Mouse (Mus musculus) activated CD4-positive, CD25-positive, alpha-beta regulatory T cell, adult 4 months (primary cell): ENCODE data around the gene Cyp2f2. TPM values are rescaled to one million over a fixed set of nuclear protein-coding genes. Genes with fewer than 3 reads are reported as not detected.

Experiments
- ATAC-seq: one replicate; pipeline ENCODE4 v1.8.0; 2017
- polyA plus RNA-seq, 2 experiments: library from polyadenylated mRNA; unstranded; fragments of 100-300 nt; shearing (Covaris generic); gene quantifications; one replicate each; pipeline ENCODE4 v1.2.1; 2017

Cyp2f2 gene
- polyA plus RNA-seq, 2 experiments from 2014 or later, result not detected

GRCm38 (mm10) chr7:27156005-27156404 lies 36.3 kb downstream of the Cyp2f2 start:
- ATAC-seq, result no peak

DNA sequence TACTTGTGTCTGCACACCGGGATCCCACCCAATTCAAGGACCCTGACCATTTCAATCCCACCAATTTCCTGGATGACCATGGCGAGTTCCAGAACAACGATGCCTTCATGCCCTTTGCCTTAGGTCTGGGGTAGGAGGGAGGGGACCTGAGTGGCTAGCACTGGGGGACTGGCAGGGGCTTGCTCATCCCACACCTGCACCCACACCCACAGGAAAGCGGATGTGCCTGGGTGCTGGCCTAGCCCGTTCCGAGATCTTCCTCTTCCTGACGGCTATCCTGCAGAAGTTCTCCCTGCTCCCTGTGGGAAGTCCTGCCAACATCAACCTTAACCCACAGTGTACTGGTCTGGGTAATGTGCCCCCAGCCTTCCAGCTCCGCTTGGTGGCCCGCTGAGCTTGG lies 38.5 kb downstream of the Cyp2f2 start:
- no peak for ATAC-seq

DNA sequence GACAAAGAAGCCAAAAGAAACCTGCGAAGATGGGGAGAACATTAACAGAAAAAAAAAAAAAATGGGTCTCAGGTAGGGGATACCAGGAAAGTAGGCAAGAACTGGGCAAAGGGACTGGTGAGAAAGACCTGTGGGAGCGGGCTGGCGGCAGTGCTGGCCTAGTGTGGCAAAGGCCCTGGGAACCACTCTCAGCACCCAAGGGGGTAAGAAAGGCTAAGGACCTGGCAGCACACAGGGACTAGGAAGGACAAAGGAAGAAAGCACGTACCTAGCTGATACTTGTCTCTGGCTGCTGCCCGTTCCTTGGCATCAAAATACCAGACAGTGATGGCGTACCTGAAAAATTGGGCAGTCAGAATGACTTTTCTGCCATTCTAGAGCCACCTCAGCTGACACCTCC lies 39.5 kb downstream of the Cyp2f2 start:
- ATAC-seq, result no peak

DNA sequence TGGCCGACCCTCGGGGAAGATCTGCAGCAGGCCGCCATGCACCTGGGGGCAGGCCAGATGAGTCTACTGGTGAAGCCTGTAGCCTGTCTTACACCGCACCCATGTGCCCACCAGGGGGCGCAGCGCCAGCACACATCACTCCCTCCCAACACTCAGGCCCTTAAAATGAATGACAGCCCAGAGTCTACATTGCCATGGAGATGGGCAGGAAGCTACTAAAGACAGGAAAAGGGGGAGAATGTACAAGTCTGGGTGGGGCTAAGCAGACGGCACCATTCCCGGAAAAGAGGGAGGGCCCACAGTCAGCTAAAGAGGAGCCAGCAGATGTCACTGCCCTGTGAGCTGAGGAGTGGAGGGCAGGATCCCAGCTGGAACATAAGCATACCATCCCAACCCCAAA lies 40.2 kb downstream of the Cyp2f2 start:
- ATAC-seq, result peak; percentile 90

- ATAC-seq, result no peak
These were observed 41.2 kb downstream of the Cyp2f2 start for GRCm38 (mm10) chr7:27160921-27161320.

- ATAC-seq, result no peak
These were observed 42.0 kb downstream of the Cyp2f2 start for GRCm38 (mm10) chr7:27161744-27162143.

DNA sequence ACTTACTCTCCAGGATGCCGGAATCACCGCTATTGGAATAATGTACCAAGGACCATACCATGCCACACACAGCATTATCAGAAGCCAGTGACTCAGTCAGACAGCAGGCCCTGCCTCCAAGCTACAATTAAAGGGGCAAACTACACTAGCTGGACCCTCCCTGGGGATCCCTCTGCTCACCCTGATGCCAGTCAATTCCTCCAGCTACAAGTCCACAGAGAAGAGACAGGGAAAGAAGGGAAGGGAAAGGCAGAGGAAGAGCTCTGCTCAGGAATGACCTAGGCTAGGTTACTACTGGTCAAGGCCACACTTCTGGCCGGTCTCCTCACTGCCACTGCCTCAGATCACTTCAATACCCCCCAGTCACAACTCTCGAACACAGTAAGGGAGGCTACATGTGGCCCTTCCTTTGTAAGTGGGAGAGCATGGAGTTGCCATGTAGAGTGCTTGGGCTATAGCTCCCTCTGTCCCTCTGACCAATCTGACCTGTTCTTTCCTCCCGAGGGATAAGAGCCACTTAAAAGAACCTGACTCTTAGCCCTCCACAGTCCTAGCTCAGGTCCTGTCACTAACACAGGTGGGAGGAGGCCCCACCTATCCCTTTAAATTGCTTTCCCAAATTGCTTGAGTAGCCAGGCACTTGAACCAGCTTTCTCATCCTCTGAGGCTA lies 43.2 kb downstream of the Cyp2f2 start:
- no peak for ATAC-seq

- ATAC-seq, result no peak
These were observed 43.7 kb downstream of the Cyp2f2 start for GRCm38 (mm10) chr7:27163450-27163805.

DNA sequence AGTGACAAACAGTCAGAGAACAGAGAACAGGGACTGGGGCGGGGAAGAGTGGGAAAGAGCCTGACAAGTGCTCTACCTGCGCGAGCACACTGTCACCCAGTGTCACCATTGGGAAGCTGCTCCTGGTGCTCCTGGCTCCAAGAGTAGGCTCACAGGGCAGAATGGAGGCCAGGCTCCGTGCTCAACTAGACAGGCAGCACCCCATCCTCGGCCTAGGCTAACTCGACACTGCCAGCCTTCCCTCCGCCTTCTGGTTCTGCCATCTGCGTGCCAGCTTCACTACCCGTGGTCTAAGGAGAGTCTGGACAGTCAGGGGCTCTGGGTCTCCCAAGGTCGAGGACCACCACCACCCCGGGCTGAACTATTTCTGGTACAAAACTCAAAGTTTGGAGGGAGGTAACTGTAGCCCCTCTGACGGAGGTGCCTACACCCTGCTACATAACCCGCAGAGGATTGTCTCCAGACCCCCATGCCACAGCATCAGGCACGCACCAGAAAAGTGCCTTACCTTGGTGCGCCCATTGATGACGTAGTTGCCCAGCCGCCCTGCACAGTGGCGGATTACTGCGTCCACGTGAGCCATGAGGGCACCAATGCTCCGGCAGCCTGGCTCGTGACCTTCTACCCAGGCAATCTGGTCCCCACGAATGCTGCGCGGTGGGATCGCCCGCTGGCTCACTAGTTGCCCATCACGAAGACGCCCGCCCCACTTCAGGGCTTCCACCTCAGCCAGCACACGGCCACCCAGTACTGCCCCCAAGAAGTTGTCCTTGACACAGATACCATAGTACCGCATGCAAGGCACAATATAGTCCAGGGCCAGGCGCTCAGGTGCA lies 44.6 kb downstream of the Cyp2f2 start:
- ATAC-seq, result no peak

DNA sequence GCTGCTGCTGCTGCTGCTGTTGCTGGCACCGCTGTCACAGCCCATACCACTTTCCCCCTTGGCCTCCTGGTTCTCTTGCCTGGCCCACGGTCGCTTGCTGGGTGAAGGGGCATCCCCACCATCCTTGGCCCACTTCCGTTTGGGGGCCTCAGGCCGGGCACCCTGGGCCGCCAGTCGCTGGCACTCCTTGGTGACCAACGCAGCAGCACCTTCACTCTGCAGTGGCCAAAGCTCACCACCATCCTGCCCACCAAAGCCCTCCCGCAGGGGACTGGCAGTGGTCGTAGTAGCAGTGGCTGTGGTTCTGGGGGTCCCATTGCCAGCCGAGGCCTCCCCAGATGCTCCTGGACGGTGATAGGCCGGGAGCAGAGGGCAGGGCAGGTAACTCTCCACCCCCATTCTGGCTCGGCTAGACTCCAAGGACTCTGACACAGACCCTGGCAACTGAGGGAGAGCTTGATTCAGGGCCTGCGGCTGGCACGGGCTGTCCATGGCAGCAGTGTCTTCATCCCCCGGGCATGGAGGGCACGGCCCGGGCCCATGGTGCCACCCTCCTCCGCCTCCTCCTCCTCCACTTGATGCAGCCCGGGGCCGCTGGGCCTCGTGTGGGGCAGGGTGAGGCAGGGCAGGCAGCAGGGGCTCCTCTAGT lies 45.4 kb downstream of the Cyp2f2 start:
- ATAC-seq, result no peak

DNA sequence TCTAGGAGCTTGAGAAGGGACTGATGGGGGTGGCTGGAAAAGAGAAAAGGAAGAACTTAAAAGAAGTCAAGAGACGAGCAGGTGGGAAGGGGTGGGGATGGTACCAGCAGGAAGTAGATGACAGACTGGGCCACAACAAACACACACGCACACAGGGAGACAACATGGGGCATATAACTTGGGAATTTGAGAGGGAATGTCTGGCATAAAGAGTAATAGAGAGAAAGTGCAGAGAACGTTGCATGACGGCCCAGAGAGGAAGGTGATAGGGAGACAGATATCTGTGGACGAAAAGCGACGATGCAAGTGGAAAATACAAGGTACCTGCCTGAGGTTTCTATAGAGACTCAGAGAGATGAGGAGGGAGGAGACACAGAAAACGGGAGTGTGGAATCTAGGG lies 46.0 kb downstream of the Cyp2f2 start:
- ATAC-seq, result no peak

DNA sequence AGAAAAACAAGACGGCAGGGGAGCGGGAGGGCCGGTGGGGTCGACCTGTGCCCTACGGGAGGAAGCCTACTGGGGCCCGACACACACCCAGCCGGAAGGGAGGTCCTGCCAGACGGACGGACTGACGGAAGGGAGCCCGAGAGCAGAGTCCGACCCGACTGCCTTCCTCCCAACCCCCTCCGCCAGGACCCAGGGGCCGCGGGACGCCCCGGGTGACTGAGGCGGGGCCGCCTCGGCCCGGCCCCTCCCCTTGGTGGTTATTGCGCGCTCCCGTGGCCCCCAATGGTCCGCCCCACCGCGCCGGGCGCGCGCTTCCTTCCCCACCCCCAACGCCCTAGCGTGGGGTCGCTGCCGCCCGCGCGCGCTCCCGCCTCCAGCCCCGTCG lies 46.5 kb downstream of the Cyp2f2 start:
- ATAC-seq, result peak; percentile 26

DNA sequence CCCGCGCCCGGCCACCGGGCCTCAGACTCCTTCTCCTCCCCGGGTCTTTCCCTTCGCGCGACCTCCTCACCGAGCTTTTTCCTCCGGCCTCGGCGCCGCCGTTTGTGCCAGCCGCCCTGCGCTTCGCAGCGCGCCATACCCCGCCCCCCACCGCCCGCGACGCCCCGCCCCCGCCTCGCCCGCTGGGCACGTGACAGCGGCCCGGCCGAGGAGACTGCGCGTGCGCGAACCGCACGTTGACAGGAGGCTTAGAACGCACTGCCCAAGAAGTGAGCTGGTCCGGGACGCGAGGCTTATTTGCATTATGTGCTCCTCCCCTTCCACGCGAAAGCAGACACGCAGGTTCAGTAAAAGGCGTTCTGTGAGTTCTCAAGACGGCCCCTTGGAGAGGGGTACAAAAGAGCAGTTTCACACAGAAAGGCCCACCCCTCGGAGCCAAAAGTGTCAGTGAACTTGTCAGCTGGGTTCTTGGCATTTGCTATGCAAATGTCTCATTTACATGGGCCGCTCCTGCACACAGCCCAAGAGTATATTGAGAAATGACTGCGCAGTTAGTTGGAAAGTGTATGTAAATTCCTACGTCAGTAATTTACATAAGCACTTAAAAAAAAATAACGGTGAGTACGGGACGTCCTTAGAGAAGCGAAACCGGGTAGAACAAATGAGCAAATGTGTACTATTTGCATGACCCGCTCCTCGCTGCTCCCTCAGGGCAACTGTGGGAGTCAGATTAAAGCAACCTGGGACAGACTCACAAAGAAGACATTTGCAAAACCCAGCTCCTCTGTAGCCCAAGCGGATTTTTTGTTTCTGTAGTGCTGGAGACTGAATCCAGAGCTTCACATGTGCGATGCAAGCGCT lies 47.1 kb downstream of the Cyp2f2 start, which contains the start of gene Egln2:
Gene Egln2, minus strand, starts transcription at position 189 of the 861 bp plus-strand sequence.
- peak; percentile 83 for ATAC-seq

GRCm38 (mm10) chr7:27167475-27168094 lies 47.9 kb downstream of the Cyp2f2 start:
- ATAC-seq, result no peak

GRCm38 (mm10) chr7:27168371-27168770 lies 48.7 kb downstream of the Cyp2f2 start:
- no peak for ATAC-seq

DNA sequence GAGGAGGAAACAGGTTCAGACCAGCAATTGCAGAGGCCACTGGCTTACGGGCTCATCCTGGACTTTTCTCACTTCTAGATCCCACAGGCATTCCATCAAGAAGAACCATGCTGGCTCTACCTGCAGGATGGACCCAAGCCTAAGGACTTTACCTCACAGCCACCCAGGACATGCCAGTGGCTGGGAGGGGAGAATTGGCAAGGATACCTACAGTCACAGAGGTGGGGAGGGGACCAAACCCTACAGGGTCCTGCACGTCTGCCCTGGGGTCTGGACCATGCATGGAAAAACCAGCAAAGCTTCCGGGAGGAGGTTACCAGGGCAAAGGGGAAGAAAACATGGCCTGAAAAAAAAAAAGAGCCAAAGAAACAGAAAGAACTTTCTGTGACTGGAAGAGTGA lies 51.3 kb downstream of the Cyp2f2 start:
- no peak for ATAC-seq

DNA sequence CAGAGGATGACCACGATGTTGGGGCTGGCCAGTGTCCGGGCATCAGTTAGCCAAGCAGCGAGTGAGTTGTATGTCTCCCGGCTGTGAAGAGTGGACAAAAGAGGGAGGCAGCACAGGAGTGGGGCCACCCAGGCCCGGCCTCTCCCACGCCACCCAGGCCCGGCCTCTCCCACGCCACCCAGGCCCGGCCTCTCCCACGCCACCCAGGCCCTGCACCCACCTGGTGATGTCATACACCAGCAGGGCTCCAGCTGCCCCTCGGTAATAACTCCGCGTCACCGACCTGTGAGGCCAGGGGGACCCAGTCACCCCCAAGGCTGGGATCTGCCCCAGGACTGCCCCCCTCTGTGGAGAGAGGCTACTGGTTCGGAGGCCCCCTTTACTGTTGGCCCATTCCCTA lies 54.8 kb downstream of the Cyp2f2 start:
- ATAC-seq, result no peak

DNA sequence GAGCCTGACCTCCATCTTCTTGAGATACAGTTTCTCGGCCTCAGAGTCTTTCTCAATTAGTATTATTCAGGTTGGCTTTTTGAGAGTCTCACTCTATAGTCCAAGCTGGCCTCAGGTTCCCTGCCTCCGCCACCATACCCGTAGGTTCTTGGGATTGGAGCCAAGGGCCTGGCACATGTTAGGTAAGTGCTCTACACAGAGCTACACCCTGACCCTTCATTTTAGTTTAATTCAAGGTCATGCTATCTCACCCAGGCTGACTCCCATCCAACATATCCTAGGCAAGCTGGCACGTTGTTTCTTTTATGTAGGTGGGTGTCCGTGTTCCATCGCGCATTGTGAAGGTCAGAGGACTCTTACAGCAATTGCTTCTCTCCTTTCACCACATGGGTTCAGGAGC lies 55.2 kb downstream of the Cyp2f2 start:
- ATAC-seq, result no peak

DNA sequence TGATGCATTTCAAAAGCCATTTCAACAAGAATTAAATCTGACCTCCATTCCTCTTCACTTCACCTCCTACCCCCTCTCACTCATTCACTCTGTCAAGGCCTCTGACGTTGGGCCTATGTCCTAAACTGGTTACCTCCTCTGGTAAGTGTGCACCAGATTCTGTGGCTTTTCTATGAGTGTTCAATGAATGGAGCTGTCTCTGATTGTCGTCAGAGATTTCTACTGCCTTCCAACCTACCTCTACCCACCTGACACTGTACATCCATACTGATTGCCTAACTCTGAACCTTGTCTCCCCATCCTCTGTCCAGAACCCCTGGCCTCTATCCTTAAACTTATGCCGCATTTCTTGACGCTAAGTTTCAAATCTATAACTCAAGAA lies 58.2 kb downstream of the Cyp2f2 start:
- ATAC-seq, result peak; percentile 2

- peak; percentile 95 for ATAC-seq
These were observed 58.9 kb downstream of the Cyp2f2 start, which contains the start of gene Rab4b for GRCm38 (mm10) chr7:27178324-27179216. TSS of gene Rab4b (minus strand) at chr7:27178896.
